Mouse (Mus musculus): ENCODE measurements at regions not wholly inside any gene's neighbourhood (a gene's known extent, or its start where the extent isn't known, plus 50 kb on each side); places are given as distances from the start of the nearest gene placed in this dataset.

DNA sequence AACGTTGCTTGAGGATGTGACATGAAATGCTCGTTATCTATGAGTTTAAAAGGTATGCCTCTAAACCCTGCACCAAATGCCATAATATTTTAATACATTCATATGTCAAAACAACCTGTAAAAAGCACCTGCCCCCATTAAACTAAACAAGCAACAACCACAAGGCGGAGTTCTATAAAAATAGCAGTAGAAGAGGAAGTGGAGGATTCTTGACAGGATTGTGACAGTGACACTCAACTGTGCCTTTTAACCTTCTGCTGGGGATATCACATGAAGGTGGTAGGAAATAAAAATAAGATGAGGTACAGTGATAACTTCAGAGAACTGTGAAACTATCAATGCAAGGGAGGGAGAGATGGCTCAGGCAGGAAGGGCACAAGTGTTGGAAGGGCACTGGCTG, 58.6 kb upstream of the Dbx2 start:
- no peak for DNase-seq

DNA sequence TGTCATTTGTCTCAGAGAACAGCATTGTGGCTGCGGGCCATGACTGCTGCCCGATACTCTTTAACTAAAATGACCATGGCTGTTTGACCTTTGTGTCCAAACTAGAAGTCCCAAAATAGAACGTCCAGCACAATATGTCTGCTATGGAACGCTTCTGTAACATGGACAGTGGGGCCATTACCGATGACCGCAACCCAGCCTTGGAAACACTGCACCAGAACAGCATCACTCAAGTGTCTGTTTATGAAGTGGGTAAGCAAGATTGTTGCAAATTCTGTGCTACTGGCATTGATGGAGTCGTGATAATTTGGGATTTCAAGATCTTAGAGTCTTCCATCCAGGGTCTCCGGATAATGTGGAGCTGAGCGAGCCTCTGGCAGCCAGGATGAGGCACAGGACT, 60.2 kb upstream of the Dbx2 start:
- DNase-seq: no peak

DNA sequence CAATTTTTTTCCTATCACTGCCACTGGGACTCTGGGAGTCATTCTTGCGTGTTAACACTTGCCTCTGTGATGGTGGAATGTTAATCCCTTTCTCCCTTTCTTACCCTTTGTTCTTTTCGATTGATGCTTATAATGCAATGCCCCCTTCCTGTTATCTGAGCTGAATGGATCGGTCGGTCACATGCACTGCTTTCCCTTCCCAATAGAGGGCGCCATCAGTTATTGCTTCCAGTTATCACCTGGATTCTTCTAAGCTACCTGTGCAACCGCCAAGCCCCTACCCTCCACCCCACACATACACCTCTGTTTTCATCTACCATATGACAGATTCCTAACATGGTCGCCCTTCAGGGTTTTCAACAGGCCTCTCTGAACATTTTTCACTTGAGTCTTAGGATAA, 66.9 kb upstream of the Ano6 start:
- DNase-seq: no peak

DNA sequence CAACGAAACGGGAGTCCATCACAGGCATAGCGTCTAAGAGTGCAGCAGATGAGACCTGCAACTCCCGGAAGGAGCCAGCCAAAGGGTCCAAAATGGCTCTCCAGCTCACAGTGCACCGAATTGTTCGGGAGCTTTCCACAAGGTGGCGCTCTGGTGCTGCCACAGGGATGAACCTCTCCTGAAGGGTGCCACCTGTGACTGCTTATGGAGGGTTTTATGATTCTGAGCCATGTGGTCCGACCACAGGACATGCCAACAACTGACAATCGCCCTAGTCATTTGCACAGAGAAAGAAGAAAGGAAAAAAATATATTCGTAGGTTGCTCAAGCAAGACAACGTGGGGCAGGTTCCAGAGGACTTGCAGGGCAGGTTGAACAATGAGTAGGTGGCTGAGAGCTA, 64.8 kb upstream of the Ano6 start:
- DNase-seq: peak; percentile 26

DNA sequence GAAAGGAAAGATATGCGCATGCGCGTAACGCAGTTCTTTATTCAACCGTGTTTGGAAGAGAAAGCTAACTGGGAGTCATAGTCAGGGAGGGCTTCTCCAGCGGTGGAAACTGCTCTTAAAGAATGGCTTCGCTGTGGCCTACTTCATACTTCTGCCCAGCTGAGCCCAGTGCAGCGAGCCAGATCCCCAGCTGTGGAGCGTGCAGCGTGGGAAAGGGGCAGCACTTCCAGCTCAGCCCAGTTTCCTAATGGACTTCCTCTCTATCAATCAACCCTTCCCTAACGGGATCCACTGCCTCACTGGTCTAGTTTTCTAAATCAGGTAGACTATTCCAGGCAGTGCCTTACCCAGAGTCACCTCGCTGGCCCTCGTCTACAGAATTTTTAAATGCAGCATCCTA, 64.1 kb upstream of the Ano6 start:
- no peak for DNase-seq

DNA sequence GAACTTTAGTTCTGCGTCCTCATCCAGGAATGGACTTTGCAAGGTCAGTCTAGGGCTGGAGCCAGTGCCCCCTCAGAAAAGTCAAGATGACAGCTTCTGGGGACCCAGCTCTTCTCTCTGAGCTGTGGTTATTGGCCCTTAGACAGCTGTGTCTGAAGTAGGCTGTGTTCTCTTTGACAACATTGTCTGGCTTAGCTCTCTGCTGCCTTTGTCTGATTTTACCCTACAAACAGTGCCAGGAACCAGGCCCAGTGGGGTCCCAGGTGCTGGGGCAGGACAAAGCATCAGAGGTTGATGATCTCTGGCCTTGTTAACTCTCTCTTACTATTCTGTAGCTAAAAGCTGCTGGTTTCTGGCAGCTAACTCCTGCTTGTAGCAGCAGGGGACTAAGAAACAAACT, 54.9 kb upstream of the Ano6 start:
- no peak for DNase-seq
